Mouse (Mus musculus): ENCODE measurements at regions not wholly inside any gene's neighbourhood (a gene's known extent, or its start where the extent isn't known, plus 50 kb on each side); places are given as distances from the start of the nearest gene placed in this dataset.

GRCm38 (mm10) chr11:112449632-112450031 is 332.4 kb upstream of the Sox9 start:
- peak; percentile 23 for DNase-seq (ENCODE audit: extremely low spot score, low spot score)
- WGBS: 21% methylated on average over 5 of the region's 5 CpGs
- no peaks in the 10 kb centered on the region for H3K36me3 ChIP-seq (replicated peaks)
- H3K9me3 ChIP-seq: no peaks in the 10 kb centered on the region
- peak overlapping the region; percentile 73 for H3K27ac ChIP-seq
- peaks cover 14% of the 10 kb centered on the region for H3K4me1 ChIP-seq
- H3K4me3 ChIP-seq: no peak overlapping the region
- no peaks in the 10 kb centered on the region for H3K27me3 ChIP-seq (ENCODE audit: poor library complexity, severe bottlenecking)

GRCm38 (mm10) chr11:112450227-112450626 is 331.8 kb upstream of the Sox9 start:
- 56% methylated on average over 6 of the region's 6 CpGs for WGBS
- H3K27ac ChIP-seq: peak overlapping the region; percentile 74
- H3K4me3 ChIP-seq: no peak overlapping the region
- H3K4me1 ChIP-seq: peaks cover 14% of the 10 kb centered on the region
- peak; percentile 31 for DNase-seq (ENCODE audit: extremely low spot score, low spot score)
- no peaks in the 10 kb centered on the region for H3K27me3 ChIP-seq (ENCODE audit: poor library complexity, severe bottlenecking)
- no peaks in the 10 kb centered on the region for H3K36me3 ChIP-seq (replicated peaks)
- H3K9me3 ChIP-seq: no peaks in the 10 kb centered on the region

GRCm38 (mm10) chr11:112458075-112458474 is 323.9 kb upstream of the Sox9 start:
- H3K9me3 ChIP-seq: no peaks in the 10 kb centered on the region
- H3K36me3 ChIP-seq (replicated peaks): no peaks in the 10 kb centered on the region
- DNase-seq (ENCODE audit: extremely low spot score, low spot score): no peak
- no peak overlapping the region for H3K27ac ChIP-seq
- no peaks in the 10 kb centered on the region for H3K27me3 ChIP-seq (ENCODE audit: poor library complexity, severe bottlenecking)
- H3K4me3 ChIP-seq: no peak overlapping the region
- 95% methylated on average over 2 of the region's 2 CpGs for WGBS
- H3K4me1 ChIP-seq: no peaks in the 10 kb centered on the region

- Histone ChIP-seq H3K4me1 (peaks cover 12% of the 10 kb centered on the region), H3K27me3 (ENCODE audit: poor library complexity, severe bottlenecking) (no peaks in the 10 kb centered on the region), H3K4me3 (no peak overlapping the region), H3K9me3 (no peaks in the 10 kb centered on the region), H3K27ac (no peak overlapping the region), H3K36me3 (replicated peaks) (no peaks in the 10 kb centered on the region)
- DNase-seq (ENCODE audit: extremely low spot score, low spot score): no peak
- 88% methylated on average over 1 of the region's 1 CpGs for WGBS
These were observed 318.9 kb upstream of the Sox9 start for GRCm38 (mm10) chr11:112463121-112463520.

- no peaks in the 10 kb centered on the region for H3K36me3 ChIP-seq (replicated peaks)
- no peak overlapping the region for H3K4me3 ChIP-seq
- H3K4me1 ChIP-seq: peaks cover 12% of the 10 kb centered on the region
- WGBS: 94% methylated on average over 4 of the region's 4 CpGs
- H3K27me3 ChIP-seq (ENCODE audit: poor library complexity, severe bottlenecking): no peaks in the 10 kb centered on the region
- H3K27ac ChIP-seq: no peak overlapping the region
- H3K9me3 ChIP-seq: no peaks in the 10 kb centered on the region
- DNase-seq (ENCODE audit: extremely low spot score, low spot score): no peak
These were observed 317.6 kb upstream of the Sox9 start for GRCm38 (mm10) chr11:112464386-112464785.

GRCm38 (mm10) chr11:112470336-112470735 is 311.7 kb upstream of the Sox9 start:
- peaks cover 7% of the 10 kb centered on the region for H3K4me1 ChIP-seq
- H3K9me3 ChIP-seq: no peaks in the 10 kb centered on the region
- no peaks in the 10 kb centered on the region for H3K36me3 ChIP-seq (replicated peaks)
- H3K27me3 ChIP-seq (ENCODE audit: poor library complexity, severe bottlenecking): no peaks in the 10 kb centered on the region
- 64% methylated on average over 3 of the region's 3 CpGs for WGBS
- H3K27ac ChIP-seq: no peak overlapping the region
- no peak overlapping the region for H3K4me3 ChIP-seq
- no peak for DNase-seq (ENCODE audit: extremely low spot score, low spot score)

- Histone ChIP-seq H3K27me3 (ENCODE audit: poor library complexity, severe bottlenecking) (no peaks in the 10 kb centered on the region), H3K36me3 (replicated peaks) (no peaks in the 10 kb centered on the region), H3K4me3 (no peak overlapping the region), H3K27ac (no peak overlapping the region), H3K9me3 (no peaks in the 10 kb centered on the region), H3K4me1 (0 out of 2 replicates have a peak, but pooled peaks cover 3% of the 10 kb centered on the region)
- DNase-seq (ENCODE audit: extremely low spot score, low spot score): no peak
- WGBS: 90% methylated on average over 7 of the region's 7 CpGs
These were observed 308.8 kb upstream of the Sox9 start for GRCm38 (mm10) chr11:112473237-112473636.

GRCm38 (mm10) chr11:112473681-112474080 is 308.3 kb upstream of the Sox9 start:
- no peaks in the 10 kb centered on the region for H3K27me3 ChIP-seq (ENCODE audit: poor library complexity, severe bottlenecking)
- WGBS: 87% methylated on average over 6 of the region's 6 CpGs

GRCm38 (mm10) chr11:112480360-112480759 is 301.7 kb upstream of the Sox9 start:
- Histone ChIP-seq H3K4me1 (peaks cover 8% of the 10 kb centered on the region), H3K4me3 (no peak overlapping the region), H3K9me3 (no peaks in the 10 kb centered on the region), H3K36me3 (replicated peaks) (no peaks in the 10 kb centered on the region), H3K27ac (peak overlapping the region; percentile 20; the same call in 1 of the 2 replicates), H3K27me3 (ENCODE audit: poor library complexity, severe bottlenecking) (no peaks in the 10 kb centered on the region)
- 87% methylated on average over 11 of the region's 11 CpGs for WGBS
- DNase-seq (ENCODE audit: extremely low spot score, low spot score): no peak

More at GRCm38 (mm10) chr11:112473681-112474080, 308.3 kb upstream of the Sox9 start:
- Histone ChIP-seq H3K4me1 (0 out of 2 replicates have a peak, but pooled peaks cover 3% of the 10 kb centered on the region), H3K36me3 (replicated peaks) (no peaks in the 10 kb centered on the region), H3K27ac (no peak overlapping the region), H3K9me3 (no peaks in the 10 kb centered on the region), H3K4me3 (no peak overlapping the region)
- DNase-seq (ENCODE audit: extremely low spot score, low spot score): no peak

GRCm38 (mm10) chr11:112501781-112502180 is 280.2 kb upstream of the Sox9 start:
- under 1% methylated on average over 5 of the region's 5 CpGs for WGBS
- Histone ChIP-seq H3K27me3 (ENCODE audit: poor library complexity, severe bottlenecking) (no peaks in the 10 kb centered on the region), H3K27ac (peak overlapping the region; percentile 88), H3K4me3 (no peak overlapping the region), H3K36me3 (replicated peaks) (no peaks in the 10 kb centered on the region), H3K9me3 (no peaks in the 10 kb centered on the region), H3K4me1 (peaks cover 42% of the 10 kb centered on the region)
- DNase-seq (ENCODE audit: extremely low spot score, low spot score): peak; percentile 85

- 68% methylated on average over 8 of the region's 8 CpGs for WGBS
These were observed 262.9 kb upstream of the Sox9 start for GRCm38 (mm10) chr11:112519076-112519475.

GRCm38 (mm10) chr11:112524983-112525382 is 257.0 kb upstream of the Sox9 start:
- 97% methylated on average over 3 of the region's 3 CpGs for WGBS
- Histone ChIP-seq H3K4me3 (no peak overlapping the region), H3K27me3 (ENCODE audit: poor library complexity, severe bottlenecking) (no peaks in the 10 kb centered on the region), H3K4me1 (peaks cover 21% of the 10 kb centered on the region), H3K27ac (no peak overlapping the region), H3K36me3 (replicated peaks) (no peaks in the 10 kb centered on the region), H3K9me3 (no peaks in the 10 kb centered on the region; the same call in 1 of the 2 replicates)
- DNase-seq (ENCODE audit: extremely low spot score, low spot score): no peak

More at GRCm38 (mm10) chr11:112519076-112519475, 262.9 kb upstream of the Sox9 start:
- Histone ChIP-seq H3K27me3 (ENCODE audit: poor library complexity, severe bottlenecking) (no peaks in the 10 kb centered on the region), H3K27ac (no peak overlapping the region), H3K9me3 (no peaks in the 10 kb centered on the region), H3K4me3 (no peak overlapping the region), H3K36me3 (replicated peaks) (no peaks in the 10 kb centered on the region), H3K4me1 (peaks cover 15% of the 10 kb centered on the region)
- DNase-seq (ENCODE audit: extremely low spot score, low spot score): no peak

GRCm38 (mm10) chr11:112542573-112542972 is 239.5 kb upstream of the Sox9 start:
- no peaks in the 10 kb centered on the region for H3K9me3 ChIP-seq
- peak overlapping the region; percentile 83; the same call in 1 of the 2 replicates for H3K27ac ChIP-seq
- WGBS: 8% methylated on average over 6 of the region's 6 CpGs
- no peaks in the 10 kb centered on the region for H3K27me3 ChIP-seq (ENCODE audit: poor library complexity, severe bottlenecking)
- peaks cover 61% of the 10 kb centered on the region for H3K4me1 ChIP-seq
- H3K4me3 ChIP-seq: no peak overlapping the region
- peak; percentile 44 for DNase-seq (ENCODE audit: extremely low spot score, low spot score)
- no peaks in the 10 kb centered on the region for H3K36me3 ChIP-seq (replicated peaks)

- Histone ChIP-seq H3K27ac (peak overlapping the region; percentile 83), H3K36me3 (replicated peaks) (no peaks in the 10 kb centered on the region), H3K9me3 (no peaks in the 10 kb centered on the region), H3K27me3 (ENCODE audit: poor library complexity, severe bottlenecking) (no peaks in the 10 kb centered on the region), H3K4me3 (no peak overlapping the region), H3K4me1 (peaks cover 57% of the 10 kb centered on the region)
- WGBS: 78% methylated on average over 6 of the region's 6 CpGs
- DNase-seq (ENCODE audit: extremely low spot score, low spot score): no peak
These were observed 238.6 kb upstream of the Sox9 start for GRCm38 (mm10) chr11:112543473-112543872.

Data from forebrain, embryonic 10.5 days (tissue).